Mouse (Mus musculus) lung, embryonic 14.5 days (tissue): ENCODE data around the gene Psma3. TPM values are rescaled to one million over a fixed set of nuclear protein-coding genes. Genes with fewer than 3 reads are reported as not detected.

Source experiments
- ATAC-seq: fragments of 200-750 bp; cut with Nextera tagmentation; 2 replicates; pipeline ENCODE4 v1.8.0; 2017; ENCODE audit warnings: mild to moderate bottlenecking, moderate TSS enrichment, moderate library complexity; ENCODE audit not compliant: insufficient read depth
- DNase-seq: peaks from one replicate; pipeline ENCODE4 v3.0.0-alpha.2; 2015
- H3K27ac ChIP-seq: fragments of 300-500 bp; sonication (generic); 2 replicates; pipeline ENCODE4 v1.5.1; 2014; ENCODE audit warnings: low read depth, mild to moderate bottlenecking, moderate library complexity
- H3K27me3 ChIP-seq: fragments of 300-500 bp; sonication (generic); 2 replicates; pipeline ENCODE4 v1.6.1; 2014; ENCODE audit warnings: low read length, control low read depth; ENCODE audit not compliant: insufficient read depth
- H3K36me3 ChIP-seq: fragments of 300-500 bp; sonication (generic); 2 replicates; pipeline ENCODE4 v1.6.1; 2014; ENCODE audit warnings: control low read depth; ENCODE audit not compliant: insufficient read depth
- H3K4me1 ChIP-seq: fragments of 300-500 bp; sonication (generic); 2 replicates; pipeline ENCODE4 v1.6.1; 2014; ENCODE audit warnings: antibody characterized with exemption, control low read depth; ENCODE audit not compliant: insufficient read depth
- H3K4me2 ChIP-seq: fragments of 300-500 bp; sonication (generic); 2 replicates; pipeline ENCODE4 v1.6.1; 2014; ENCODE audit warnings: mild to moderate bottlenecking
- H3K4me3 ChIP-seq: fragments of 300-500 bp; sonication (generic); 2 replicates; pipeline ENCODE4 v1.5.1; 2014; ENCODE audit warnings: low read depth, low read length
- H3K9ac ChIP-seq: fragments of 300-500 bp; sonication (generic); 2 replicates; pipeline ENCODE4 v1.6.1; 2014
- H3K9me3 ChIP-seq: fragments of 300-500 bp; sonication (generic); 2 replicates; pipeline ENCODE4 v1.6.1; 2016; ENCODE audit warnings: low read depth, low read length, control low read depth
- CTCF ChIP-seq: IDR thresholded peaks from 2 replicates; pipeline ENCODE4 v1.5.1; 2016; ENCODE audit warnings: antibody characterized with exemption, low read depth
- WGBS: fragments of 180-500 bp; shearing (Covaris S2); extraction: QIAGEN DNeasy Blood & Tissue Kit; methylation state at CpG from one replicate; pipeline ENCODE4 v1.1.7; 2014; 5-methylcytosine and 5-hydroxymethylcytosine counted together
- polyA plus RNA-seq: library from polyadenylated mRNA; unstranded; fragments of >200 nt; fragmentation: Nextera tagmentation; extraction: Ambion mirVana; gene quantifications from 2 replicates; pipeline ENCODE4 v1.2.1, GENCODE M21; 2014

The Psma3 gene
- polyA plus RNA-seq, 1 experiment from 2014 or later, result 650 TPM

DNA sequence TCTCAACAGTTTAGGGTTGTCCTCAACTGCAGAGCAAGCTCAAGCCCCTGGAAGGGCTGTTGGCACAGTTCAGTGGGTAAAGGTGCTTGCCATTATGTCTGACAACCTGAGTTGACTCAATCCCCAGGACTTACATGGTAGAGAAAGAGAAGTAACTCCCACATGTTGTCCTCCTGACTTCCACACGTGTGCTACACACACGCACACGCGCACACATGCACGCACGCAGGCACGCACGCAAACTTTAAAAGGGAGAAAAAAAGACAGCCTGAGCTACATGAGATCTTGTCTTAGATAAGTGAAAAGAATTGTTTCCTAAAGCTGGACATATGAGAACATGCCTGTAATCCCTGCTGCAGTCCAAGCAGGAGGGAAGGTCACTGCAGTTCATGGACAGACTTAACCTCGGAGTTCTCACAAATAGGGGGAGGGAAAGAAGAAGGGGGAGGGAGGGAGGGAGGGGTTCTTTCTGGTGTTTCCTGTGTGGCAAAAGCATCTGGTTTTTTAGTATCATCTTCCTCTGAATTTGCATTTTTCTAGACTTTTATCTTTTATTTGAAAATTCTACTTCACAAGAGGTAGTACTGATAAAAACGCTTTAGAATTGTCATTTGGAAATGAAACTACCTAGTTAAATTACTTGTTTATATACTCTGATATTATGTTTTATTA lies 27.7 kb upstream of the Psma3 start:
- H3K27ac ChIP-seq, result no peak overlapping the region
- WGBS, result 92% methylated on average over 10 of the region's 10 CpGs
- peaks cover 75% of the 10 kb centered on the region for H3K36me3 ChIP-seq
- DNase-seq (no peak), ATAC-seq (no peak)
- H3K9ac ChIP-seq, result no peak overlapping the region
- H3K27me3 ChIP-seq, result no peaks in the 10 kb centered on the region
- TF ChIP-seq CTCF, result no peak
- H3K9me3 ChIP-seq, result no peaks in the 10 kb centered on the region
- H3K4me3 ChIP-seq, result no peak overlapping the region
- H3K4me2 ChIP-seq, result no peak overlapping the region
- H3K4me1 ChIP-seq, result no peaks in the 10 kb centered on the region

DNA sequence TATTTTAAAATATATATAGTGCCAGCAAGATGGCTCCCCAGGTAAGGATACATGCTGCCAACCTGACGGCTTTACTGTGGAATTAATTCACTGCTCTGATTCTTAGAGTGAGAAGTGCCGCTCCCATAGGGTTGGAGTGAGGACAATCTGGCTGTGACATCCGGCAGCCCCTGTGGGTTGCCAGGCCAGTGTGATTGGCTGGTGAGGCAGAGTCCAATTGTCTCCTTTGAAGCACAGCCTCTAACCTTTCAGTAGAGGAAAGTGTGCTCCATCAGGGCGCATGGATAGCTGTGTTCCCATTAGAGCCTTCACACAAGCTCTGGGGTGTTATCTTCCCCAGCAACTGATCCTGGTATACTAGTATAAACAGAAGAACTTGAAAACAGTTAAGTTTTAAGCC lies 15.8 kb upstream of the Psma3 start:
- DNase-seq (no peak), ATAC-seq (no peak)
- Histone ChIP-seq H3K9me3 (no peaks in the 10 kb centered on the region), H3K36me3 (peaks cover 85% of the 10 kb centered on the region), H3K9ac (no peak overlapping the region), H3K4me2 (no peak overlapping the region), H3K27ac (no peak overlapping the region), H3K4me1 (no peaks in the 10 kb centered on the region), H3K27me3 (no peaks in the 10 kb centered on the region), H3K4me3 (no peak overlapping the region)
- 84% methylated on average over 4 of the region's 4 CpGs for WGBS
- no peak for TF ChIP-seq CTCF

DNA sequence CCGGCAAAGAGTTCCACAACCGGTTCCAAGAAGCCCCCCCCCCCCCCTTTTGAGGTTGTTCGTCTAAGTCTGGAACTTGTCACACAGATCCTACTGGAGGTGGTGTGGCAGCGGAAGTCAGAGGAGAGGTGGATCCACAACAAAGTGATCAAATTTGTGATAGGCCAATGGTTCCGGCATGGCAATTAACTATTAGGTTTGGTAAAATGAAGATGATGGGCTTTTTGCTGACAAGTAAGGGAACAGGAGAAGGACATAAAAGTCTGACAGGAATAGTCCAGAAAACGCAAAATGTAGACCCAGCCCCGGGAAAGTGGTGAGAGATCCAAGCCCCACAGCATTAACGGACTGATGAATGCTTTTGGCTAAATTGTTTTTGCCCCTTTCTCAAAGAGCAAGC lies 6.8 kb upstream of the Psma3 start:
- no peak for ATAC-seq
- 36% methylated on average over 8 of the region's 8 CpGs for WGBS
- peak overlapping the region; percentile 65 for H3K4me3 ChIP-seq
- peaks cover 13% of the 10 kb centered on the region; the same call in 1 of the 2 replicates for H3K36me3 ChIP-seq
- H3K4me2 ChIP-seq, result peak overlapping the region; percentile 68
- no peak for TF ChIP-seq CTCF
- no peaks in the 10 kb centered on the region for H3K27me3 ChIP-seq
- H3K27ac ChIP-seq, result peak overlapping the region; percentile 98
- peak overlapping the region; percentile 77 for H3K9ac ChIP-seq
- DNase-seq, result no peak
- H3K4me1 ChIP-seq, result no peaks in the 10 kb centered on the region
- no peaks in the 10 kb centered on the region for H3K9me3 ChIP-seq

DNA sequence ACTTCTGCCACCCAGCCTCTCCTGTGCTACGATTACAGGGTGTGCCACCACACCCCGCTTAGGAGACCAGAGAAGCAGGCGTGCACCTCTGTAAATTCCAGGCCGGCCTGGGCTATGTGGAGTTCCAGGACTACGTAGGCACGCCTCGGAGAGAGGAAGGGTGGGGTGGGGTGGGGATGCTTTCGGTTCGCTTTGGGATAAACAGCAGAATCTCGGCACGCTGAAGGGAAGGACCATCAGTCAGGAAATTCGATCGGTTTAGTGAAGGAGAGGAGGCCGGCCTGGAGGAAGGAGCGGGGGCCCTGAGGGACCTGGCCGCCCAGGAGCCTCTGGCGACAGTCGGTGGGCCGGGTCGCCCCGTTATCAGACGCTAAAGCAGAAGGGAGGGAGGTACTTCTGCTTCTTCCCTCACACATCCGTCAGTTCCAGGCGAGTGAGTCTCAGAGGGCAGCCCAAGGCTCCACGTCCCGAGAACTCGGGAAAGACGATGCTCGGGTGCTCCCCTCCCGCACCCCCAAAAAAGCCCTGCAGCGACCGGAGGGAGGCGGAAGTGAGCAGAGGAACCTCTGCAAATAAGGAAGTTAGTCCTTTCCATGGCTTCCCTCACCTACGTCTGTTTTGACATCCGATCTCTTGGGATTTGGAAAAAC lies 6.2 kb upstream of the Psma3 start:
- peak overlapping the region; percentile 68 for H3K4me2 ChIP-seq
- TF ChIP-seq CTCF, result peak; percentile 72
- WGBS, result under 1% methylated on average over 35 of the region's 35 CpGs
- DNase-seq (peak; percentile 88), ATAC-seq (peak; percentile 84)
- H3K27me3 ChIP-seq, result no peaks in the 10 kb centered on the region
- H3K27ac ChIP-seq, result peak overlapping the region; percentile 98
- H3K4me1 ChIP-seq, result no peaks in the 10 kb centered on the region
- H3K9me3 ChIP-seq, result no peaks in the 10 kb centered on the region
- peak overlapping the region; percentile 65 for H3K4me3 ChIP-seq
- H3K36me3 ChIP-seq, result peaks cover 10% of the 10 kb centered on the region; the same call in 1 of the 2 replicates
- peak overlapping the region; percentile 77 for H3K9ac ChIP-seq

DNA sequence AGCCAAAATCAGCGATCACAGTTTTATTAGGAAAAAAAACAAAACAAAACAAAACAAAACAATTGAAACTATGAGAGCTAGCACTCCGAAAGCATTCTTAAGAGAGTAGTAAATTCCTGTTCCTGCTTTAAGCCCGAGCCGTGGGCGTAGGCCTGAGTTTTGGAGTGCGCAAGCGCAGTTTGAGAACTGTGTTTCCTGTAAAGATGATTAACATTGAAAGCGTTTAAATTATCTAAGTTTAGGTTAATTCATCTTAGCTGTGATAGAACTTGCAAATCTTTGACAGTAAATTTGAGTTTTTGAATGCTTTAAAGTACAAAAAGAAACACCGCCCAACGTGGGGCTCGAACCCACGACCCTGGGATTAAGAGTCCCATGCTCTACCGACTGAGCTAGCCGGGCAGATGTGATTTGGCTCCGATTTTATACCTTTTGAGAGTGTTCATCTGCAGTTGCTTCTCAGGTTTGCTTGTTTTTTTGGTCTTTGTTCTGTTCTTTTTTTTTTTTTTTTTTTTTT lies 5.6 kb upstream of the Psma3 start:
- Histone ChIP-seq H3K27ac (peak overlapping the region; percentile 98), H3K9ac (peak overlapping the region; percentile 77), H3K4me3 (peak overlapping the region; percentile 65), H3K4me1 (no peaks in the 10 kb centered on the region), H3K4me2 (peak overlapping the region; percentile 68), H3K36me3 (peaks cover 4% of the 10 kb centered on the region; the same call in 1 of the 2 replicates), H3K27me3 (no peaks in the 10 kb centered on the region), H3K9me3 (no peaks in the 10 kb centered on the region)
- ATAC-seq (peak; percentile 66), DNase-seq (peak; percentile 97)
- no peak for TF ChIP-seq CTCF
- under 1% methylated on average over 15 of the region's 15 CpGs for WGBS

DNA sequence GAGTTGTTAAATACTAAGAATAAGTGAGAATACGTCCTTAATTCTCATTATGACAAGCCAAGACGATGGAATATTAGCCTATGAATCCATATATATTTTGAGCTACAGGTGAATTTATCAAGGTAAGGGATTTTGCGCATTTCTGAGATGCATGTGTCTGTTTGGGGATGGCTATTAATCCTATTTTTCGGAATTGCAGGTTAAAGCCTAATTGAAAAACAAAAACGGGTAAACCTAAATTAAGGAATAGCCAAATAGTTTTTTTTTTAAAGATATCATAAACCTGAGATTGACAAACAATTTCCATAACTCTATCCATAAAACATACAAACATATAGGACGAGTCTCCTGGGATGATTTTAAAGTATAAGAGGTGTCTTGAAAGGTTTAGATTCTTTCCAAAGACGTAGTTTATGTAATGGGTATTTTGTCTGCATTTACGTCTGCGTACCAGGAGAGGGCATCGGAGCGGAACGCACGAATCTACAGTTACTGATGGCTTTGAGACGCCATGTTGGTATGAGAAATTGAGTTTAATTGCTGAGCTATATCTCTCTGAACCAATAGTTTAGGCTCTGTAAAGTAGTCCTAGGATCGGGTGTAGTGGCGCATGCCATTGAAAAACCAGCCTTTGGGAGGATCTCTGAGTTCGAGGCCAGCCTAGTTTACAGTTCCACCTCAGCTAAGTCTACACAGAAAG lies 4.8 kb upstream of the Psma3 start:
- H3K4me3 ChIP-seq, result peak overlapping the region; percentile 37
- peak overlapping the region; percentile 67 for H3K27ac ChIP-seq
- no peaks in the 10 kb centered on the region for H3K27me3 ChIP-seq
- H3K4me2 ChIP-seq, result peak overlapping the region; percentile 67
- ATAC-seq (no peak), DNase-seq (peak; percentile 90)
- no peaks in the 10 kb centered on the region for H3K4me1 ChIP-seq
- H3K36me3 ChIP-seq, result no peaks in the 10 kb centered on the region
- H3K9ac ChIP-seq, result no peak overlapping the region
- peak; percentile 74 for TF ChIP-seq CTCF
- H3K9me3 ChIP-seq, result no peaks in the 10 kb centered on the region
- WGBS, result 5% methylated on average over 17 of the region's 17 CpGs

- Histone ChIP-seq H3K27me3 (no peaks in the 10 kb centered on the region), H3K27ac (no peak overlapping the region), H3K4me2 (peak overlapping the region; percentile 71), H3K9ac (no peak overlapping the region), H3K36me3 (peaks cover 9% of the 10 kb centered on the region), H3K4me1 (no peaks in the 10 kb centered on the region; the same call in 1 of the 2 replicates), H3K4me3 (peak overlapping the region; percentile 99), H3K9me3 (no peaks in the 10 kb centered on the region)
- peak; percentile 13 for DNase-seq
- TF ChIP-seq CTCF, result no peak
- WGBS, result 83% methylated on average over 4 of the region's 4 CpGs
- ATAC-seq, result no peak
These were observed 590 bp upstream of the Psma3 start for GRCm38 (mm10) chr12:70973831-70974230.
